Mouse (Mus musculus) layer of hippocampus, adult 18-20 months (tissue): ENCODE data around the gene Vsx1. TPM values are rescaled to one million over a fixed set of nuclear protein-coding genes. Genes with fewer than 3 reads are reported as not detected.

Experiments used
- DNase-seq, 2 experiments: peaks; one replicate each; pipeline ENCODE4 v3.0.0; 2022; ENCODE audit warnings: low spot score in 2 of 2
- total RNA-seq, 2 experiments: library from RNA; stranded (reverse); gene quantifications; 2 replicates each; pipeline ENCODE4 v1.2.3; 2021

The Vsx1 gene
- total RNA-seq, 2 experiments from 2014 or later = not detected

DNA sequence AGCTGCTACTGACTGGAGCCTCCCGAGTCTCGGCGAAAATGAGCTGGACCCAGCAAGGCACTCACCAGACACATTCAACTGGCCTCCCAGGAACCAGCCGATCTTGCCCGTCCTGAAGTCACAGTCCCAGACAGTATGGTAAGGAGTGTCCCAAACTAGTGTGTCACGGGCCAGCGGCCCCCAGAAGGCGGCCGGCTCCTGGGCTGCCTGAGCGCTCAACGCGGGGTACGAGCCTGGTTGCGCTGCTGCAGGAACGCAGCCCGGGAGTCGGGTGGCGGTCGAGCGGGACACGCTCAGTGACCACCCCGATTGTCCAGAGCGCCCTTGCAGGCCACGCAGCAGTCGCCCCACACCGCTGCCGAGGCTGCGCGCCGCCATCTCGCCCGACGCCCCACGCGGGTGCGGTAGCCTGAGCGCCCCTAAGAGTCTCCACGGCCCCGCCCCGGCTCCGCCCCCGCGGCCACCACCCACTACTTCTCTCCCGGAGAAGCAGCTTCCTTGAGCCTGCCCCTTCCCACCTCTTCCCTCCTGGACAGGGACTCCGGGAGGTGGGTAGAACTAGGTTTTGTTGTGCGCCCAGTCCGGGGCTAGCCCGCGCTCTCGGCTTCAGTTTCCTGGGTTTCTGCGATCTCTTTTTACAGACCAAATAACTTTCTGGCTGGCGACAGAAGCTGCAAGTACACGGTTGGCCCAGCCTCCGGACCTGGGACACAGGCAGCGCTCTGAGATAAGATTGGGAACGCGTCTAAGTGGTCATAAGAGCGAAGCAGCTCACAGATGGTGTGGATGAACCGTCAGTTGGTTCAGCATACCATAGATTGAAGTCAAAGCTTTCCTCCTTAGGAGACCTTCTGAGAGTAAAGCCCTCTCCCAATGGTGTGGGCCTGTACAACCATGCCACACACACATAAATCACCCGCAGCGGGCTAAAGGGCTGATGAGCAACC lies 21.1 kb downstream of the Vsx1 start, which contains the start of gene Acss1:
Acss1 (minus strand) TSS at position 681 of the 947 bp plus-strand sequence.
- peak in 1 of 2 experiments; percentile 65 for DNase-seq

DNA sequence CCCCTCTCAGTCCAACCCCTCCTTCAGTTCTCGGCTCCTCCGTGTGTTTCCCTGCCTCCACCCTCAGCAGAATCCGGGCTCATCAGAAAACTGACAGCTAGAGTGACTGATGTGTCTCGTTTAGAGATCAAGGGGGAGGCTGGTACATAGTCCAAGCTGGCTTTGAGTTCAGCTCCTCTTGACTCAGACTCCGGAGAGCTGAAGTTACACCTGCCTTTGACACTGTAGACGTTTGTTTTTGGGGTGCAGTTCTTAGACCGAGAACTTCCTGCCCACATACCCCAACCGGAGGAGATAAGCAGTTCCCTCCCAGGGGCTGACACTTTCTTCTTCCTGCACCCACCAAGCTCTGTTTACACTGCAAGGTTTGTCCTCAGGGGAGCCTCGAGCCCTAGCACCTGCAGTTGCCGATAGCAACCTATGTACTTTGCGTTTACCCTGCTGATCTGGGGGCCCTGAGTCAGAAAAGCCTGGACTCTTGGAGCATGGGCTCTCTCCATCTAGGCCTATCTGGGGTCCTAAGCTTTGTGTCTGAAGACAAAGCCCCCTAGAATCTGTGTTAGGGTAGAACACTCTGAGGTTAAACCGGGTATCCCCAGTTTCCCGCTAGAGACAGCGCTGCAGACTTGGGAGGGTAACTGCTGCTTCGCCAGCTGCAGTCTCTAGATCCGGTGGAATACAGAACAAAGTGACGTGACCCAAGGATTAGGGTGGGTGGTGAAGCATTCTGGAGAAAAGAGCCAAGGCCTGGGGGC lies 21.9 kb downstream of the Vsx1 start:
- no peak for DNase-seq

DNA sequence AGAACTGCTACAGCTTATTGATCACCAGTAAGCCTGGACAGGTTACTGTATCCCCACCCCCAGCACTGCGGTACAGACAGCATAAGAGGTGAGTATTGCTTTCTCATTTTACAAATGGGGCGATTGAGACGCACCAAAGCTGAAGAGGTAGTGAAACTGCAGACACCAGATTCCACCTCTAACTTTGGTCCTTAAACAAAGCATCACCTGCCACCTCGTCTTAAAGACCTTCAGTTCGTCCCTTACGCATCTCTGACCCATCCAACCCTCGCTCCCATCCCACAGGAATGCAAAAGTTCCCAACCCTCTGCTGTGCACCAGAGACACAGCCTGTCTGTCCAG lies 22.5 kb downstream of the Vsx1 start:
- no peak for DNase-seq

DNA sequence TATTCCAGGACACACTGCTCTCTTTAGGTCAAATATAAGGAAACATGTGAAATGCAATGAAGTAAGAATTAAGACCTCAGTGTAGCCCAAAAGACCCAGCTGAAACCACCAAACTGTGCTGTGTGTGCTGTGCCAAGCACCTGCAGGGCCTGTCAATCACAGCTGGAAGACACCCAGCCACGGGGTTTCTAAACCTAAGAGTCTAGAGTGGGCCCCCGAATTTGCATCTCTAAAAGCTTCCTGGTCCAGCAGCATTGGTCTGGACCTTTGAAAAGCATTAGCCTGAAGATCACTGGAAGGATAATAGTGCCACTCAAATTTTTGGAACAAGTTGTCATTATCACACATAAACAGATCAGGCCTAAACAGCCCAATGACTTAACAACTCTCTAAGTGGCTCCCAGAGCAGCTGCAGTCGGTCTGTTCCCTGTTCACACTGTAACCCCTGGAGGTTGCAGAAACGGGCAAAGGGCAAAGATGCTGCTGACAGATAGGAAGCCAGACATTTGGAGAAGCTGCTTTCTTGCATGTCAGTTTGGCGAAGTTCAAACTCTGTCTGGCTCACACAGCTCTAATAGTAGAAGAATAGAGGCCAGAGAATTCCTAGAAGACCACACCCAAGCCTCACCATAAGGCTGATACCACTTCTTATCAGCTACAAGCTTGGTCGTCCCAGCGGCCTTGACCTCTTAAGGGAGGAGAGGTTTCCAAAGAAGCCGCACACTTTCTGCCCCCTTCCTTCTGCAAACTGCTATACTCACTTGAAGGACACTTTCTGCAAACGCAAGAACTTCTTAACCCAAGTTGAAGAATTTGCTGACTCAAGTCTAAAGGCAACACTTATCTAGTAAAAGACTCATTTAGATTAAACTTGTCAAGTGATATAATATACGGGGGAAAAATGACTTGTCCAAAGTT lies 23.4 kb downstream of the Vsx1 start:
- DNase-seq = no peak

DNA sequence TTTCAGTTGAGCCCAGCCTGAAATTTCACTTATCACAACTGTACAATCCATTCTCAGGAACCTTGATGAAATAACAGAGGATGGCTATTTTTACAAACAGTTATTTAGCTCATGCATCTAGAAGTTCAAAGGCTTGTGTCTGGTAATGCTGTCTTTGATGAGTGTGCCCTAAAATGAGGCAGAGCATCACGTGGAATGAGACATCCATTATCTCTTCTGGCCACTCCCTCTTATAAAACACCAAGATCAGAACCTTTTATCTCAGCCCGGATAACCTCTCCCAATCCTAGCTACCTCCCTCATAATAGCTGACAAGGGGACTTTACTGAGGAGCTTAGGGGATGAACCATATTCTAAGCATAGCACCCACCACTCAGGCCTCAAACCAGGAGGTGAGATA lies 24.2 kb downstream of the Vsx1 start:
- DNase-seq = no peak

DNA sequence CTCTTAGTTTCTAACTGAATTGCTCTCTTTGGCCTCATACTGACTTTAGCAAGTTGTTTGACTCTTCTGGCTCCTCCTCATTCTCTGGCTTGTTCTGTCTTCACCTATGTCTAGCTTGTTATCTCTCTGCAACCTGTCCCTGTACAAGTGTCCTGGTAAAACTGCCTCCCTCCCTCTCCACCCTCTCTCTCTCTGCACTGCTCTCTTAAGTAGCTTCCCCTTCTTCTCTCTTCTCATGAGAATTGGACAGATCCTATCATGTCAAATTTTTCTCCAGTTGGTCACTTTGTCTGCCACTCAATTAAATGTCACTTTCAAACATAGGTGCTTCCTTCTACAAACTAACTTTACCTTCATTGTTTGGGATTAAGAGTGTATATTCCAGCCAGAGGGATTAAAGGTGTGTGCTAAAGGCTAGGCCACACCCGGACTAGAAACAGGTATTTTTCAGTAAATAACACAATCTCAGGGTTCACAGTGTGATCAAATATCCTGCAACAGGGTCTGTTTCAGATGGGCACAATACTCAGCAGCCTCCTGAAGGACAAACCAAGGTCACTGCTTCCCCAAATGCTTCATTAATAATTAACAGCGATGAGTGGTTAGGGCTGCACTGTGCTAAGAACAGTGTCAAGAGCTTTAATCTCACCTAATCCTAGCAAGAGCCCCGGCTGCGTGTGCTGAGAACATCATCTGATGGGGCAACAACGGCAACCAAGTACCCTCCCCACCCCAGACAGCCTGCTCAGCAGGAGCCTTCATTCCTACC lies 24.8 kb downstream of the Vsx1 start:
- no peak for DNase-seq

DNA sequence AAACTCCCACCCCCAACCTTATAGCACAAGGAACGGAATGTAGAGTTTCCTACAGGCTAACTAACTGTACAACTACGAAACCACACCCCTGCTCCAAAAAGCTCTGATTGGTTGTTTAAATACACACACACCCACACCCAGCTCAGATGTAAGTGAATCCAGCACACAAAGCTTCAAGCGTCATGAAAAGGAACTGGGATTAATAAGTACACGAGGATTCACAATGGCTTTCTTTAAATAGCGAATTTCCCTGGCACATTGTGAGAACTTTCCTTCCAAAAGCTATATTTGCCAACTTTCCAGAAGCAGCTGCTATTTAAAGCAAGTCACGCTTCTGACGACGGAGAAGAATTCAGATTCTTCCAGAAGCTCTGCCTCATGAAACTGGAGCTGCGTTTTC lies 25.9 kb downstream of the Vsx1 start:
- DNase-seq = peak in 1 of 2 experiments; percentile 69

DNA sequence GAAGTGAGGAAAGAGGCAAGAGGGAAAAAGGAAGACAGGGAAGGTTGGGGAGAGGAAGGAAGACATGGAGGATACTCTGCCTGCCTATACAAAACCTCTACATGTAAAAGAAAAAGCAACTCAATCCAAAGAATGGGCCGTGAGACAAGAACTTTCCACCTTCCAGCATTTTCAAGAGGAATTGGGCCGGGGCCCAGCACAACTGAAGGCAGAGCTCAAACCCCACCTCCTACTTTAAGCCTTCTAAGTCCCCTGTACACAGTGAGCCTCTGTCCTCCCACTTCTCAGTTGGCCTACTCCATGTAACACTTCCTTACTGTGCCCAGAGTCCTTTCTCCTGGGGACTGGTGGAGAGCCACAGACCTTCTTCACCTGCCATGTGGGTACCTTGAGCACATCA lies 27.2 kb downstream of the Vsx1 start:
- no peak for DNase-seq

DNA sequence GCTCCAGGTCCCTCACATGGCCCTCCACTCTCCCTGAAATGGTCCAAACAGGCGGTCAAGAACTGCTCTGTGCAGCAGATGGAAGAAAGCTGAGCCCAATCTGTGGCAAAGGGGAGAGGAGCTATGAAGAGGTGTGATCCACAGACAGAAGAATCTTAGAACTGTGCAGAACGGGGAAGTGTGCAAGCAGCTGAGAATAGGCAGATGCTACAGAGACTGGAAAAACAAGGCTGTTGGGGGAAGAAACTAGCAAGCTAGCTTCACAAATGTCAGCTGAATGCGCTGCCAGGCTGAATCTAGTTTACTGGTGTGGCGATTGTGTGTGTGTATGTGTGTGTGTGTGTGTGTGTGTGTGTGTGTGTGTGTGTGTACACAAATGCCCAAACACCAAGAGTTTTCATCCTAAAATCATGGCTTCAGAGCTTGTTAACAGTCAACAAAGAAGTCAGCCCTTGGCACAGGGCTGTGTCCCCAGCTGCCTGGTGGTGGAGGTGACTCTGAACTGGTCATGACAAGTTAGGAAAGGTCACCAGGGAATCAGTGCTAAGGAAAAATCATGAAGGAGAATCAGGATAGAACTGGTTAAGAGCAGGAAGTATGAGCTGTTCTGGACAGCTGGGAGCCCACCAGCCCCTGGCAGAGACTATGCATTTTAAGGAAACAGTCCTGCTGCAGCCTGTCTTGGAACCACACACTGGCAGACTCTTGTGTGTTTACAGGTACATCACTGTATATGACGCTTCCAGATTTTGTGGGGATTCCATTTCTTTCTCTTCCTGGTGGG lies 28.3 kb downstream of the Vsx1 start:
- no peak for DNase-seq

DNA sequence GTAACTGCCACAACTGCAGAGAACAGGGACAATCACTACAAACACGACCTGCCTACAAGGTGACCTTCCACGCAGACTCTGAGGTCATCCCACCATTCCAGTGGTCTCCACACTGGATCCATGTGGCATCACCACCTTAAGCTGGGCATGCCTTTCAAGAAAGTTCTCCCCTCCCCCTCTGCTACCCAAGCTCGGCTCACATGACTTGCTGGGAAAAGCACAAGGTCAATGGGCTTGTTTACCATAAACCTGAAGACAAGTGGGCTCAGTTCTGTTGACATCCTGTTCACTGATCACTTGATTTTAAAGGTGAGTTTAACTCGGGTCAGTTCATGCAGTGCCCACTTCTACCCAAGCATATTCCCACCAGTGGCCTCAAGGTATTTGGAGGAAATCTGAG lies 29.1 kb downstream of the Vsx1 start:
- no peak for DNase-seq

DNA sequence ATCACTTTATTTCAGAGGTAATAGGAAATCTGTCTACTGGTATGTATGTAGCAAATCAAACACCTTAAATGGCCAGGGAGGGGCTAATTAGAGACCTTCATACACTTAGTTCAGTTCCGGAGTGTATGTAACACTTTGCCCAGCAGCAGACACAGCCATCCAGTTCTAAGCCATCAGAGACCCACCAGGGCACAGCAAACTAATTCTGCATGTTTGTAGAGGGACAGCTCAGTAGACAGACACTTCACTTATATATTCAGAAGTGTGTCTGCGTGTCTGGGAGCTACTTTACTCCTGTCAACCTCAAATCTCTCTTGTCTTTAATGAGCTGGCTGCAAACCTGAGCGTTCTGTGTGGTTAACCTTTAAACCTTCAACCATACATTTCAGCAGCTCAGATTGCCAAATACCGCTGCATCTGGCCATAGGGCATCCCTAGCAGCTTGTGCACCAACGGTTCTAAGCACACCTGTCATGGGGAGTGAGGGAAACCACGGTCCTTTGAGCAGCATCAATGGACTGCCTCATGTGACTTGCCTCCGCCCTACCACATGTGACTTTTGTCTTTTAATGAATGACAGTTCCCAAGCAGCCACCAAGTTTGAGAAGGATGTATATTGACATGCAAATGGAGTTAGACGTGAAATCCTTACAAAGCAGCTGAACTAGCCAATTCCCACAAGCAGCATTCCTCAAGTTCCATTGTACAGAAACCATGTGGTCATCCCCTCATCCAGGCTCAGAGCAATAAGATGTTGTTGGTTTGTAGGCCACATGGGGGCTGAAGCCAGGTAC lies 32.0 kb downstream of the Vsx1 start:
- no peak for DNase-seq

DNA sequence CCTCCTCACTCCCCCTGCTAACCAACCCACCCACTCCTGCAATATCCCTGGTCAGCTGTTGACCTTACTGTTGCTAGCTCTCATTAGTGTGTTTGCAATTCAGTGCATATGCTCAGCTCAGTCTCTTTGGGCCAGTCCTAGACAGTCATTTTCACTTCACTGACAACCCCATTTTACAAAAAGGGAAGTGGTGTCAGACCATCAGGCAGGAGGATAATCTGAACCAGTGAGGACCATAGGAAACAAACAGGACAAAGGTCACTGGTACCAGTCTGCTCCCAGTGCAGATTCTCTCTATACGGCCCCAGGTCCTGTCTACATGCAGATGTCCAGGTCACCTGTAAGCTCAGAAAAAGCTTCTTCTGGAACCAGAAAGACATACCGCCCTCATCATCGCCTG lies 33.0 kb downstream of the Vsx1 start:
- DNase-seq = no peak

DNA sequence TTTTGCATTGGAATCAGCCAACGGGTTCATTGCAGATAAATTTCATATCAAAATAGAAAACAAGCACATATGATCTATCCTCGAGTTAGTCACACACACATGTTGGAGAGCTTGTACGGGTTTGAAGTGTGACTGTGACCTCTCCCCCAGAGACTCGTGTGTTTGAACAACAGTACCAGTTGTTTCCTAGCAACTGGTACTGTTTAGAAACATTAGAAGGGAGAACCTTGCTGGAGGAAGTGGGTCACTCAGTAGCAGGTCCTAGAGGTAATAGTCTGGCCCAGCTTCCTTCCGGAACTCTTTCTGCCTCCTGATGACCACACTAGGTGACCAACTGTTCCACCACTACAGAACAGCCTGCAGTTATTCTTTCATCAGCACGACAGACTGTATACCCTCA lies 33.9 kb downstream of the Vsx1 start:
- DNase-seq = no peak

DNA sequence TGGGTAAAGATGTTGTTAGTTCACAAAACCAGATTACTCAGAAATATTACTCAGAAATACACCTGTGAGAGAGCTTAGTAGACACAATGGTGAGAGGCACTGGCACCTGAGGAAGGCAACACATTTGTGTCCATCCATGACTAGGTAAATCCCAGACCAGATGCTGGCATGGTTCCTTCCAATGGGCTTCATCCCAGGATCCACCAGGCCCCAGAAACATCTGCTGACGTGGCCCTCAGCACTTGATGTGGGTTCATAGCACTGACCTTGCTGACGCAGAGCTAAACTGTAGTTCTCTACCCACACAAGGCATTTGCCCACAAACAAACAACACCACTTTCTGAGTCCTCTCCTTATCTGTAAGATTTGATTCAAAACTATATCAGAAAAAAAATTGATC lies 34.3 kb downstream of the Vsx1 start:
- DNase-seq = no peak

DNA sequence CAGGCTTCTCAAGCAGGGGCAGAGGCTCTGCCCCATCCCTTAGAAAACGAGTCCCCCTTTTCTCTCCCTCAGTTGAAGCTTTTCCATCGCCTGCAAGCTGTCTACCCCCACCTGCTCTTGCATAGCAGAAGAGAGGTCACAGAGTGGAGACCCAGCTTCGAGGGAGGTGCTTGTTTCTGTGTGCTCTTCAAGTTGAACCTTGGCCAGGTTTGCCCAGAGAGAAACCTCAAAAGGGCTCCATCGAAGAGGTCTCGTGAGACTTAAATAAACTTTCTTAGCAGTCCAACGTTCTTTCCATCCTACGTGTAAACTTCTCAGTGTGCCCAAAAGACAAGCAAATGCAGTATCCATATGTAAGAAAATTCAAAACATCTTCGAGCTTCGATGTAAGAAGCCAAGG lies 37.8 kb downstream of the Vsx1 start:
- no peak for DNase-seq

DNA sequence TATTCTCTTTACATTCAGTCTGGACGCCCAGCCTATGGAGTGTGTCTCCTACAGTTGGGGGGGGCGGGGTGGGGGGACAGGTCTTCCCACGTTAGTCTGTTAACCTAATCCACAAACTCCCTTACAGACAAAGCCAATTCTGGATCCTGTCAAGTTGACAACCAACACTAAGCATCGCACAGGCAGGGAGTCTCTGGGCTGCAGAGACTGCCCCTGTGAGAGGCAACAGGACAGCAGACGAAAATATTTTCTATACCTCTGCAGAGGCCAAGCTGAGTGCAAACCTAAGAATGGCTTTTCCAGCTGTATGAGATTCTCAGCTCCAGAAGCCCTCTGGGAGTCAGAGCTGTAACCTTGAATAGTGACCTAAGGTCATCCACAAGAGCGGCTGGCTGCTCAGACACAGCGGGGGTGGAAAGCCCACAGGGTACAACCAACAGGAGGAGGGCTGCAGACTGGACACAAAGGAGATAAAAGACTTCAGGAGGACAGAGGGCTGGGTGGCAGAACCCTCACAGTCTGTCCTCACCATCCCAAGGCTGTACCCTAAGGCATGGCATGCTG lies 38.6 kb downstream of the Vsx1 start:
- DNase-seq = no peak

DNA sequence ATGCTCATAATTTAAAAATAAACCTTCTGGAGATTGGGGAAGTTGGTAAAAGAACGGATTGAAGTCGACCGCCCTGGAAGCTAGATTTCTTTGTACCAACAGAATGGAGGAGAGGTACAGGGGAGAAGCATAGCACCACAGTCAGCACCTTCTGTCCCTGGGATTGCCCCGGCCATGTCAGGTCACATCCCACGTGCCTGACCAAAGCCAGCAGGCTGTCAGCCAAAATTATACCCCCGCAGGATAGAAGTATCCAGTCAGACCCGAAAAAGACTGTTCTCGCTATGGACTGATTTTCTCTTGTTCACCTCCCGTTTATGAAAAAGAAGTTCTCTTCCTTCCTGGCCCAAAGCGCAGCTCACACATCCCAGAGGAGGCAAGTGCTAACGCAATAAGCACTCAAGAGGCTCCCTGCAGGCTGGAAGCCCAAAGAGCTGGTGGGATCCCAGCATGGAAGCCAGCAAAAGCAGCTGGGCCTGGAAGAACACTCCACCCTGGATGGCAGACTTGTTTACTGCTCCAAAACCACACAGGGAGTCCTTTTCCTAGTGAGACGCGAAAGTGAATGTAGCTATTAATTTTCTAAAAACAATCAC lies 40.8 kb downstream of the Vsx1 start:
- peak in 1 of 2 experiments; percentile 30 for DNase-seq

DNA sequence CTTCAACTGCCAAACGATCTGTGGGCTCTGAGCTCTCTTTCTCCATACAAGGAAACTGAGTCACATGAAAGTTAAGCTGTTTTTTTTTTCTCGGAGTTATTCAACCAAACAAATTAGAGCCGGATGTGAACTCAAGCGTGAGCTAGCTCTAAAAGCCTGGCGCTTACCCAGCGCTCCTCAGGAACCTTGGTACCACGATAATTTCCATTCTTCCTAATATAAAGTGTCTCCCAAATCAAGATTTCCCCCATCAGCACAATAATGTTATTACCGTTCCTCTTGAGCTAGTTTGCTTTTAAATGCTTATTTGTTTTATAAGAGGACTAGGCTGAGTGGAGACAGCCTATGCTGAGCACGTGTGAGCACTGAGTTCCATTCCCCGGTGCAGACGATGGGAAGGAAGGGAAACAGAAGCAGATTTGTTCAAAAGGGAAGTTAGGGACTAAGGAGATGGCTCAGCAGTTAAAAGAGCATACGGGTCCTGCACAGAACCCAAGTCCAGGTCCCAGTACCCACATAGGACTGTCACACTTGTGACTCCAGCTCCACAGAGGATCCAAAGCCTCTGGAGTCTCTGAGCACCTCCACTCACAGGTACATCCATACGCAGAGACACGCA lies 41.4 kb downstream of the Vsx1 start:
- DNase-seq = no peak
